Mouse (Mus musculus) neutrophil, adult 5-6 weeks (primary cell): Measurements from ENCODE around the gene Commd1. TPM values are rescaled to one million over a fixed set of nuclear protein-coding genes. Genes with fewer than 3 reads are reported as not detected.
A peak's percentile ranks its signal among the peaks of the same experiment; 100 is the strongest.

Source experiments
- ATAC-seq: fragments of 151-379, 151-347 bp; 2 replicates; pipeline ENCODE4 v1.8.0; 2017; ENCODE audit warnings: mild to moderate bottlenecking, moderate TSS enrichment; ENCODE audit not compliant: insufficient number of reproducible peaks, poor library complexity, low FRiP score, severe bottlenecking; ENCODE audit errors: extremely low read depth
- total RNA-seq: library from RNA; stranded (forward); fragments of 200-1000 nt; gene quantifications from 2 replicates; pipeline ENCODE4 v1.2.3, GENCODE M21; 2017

The Commd1 gene
- total RNA-seq, 1 experiment from 2014 or later: 13.6 TPM

DNA sequence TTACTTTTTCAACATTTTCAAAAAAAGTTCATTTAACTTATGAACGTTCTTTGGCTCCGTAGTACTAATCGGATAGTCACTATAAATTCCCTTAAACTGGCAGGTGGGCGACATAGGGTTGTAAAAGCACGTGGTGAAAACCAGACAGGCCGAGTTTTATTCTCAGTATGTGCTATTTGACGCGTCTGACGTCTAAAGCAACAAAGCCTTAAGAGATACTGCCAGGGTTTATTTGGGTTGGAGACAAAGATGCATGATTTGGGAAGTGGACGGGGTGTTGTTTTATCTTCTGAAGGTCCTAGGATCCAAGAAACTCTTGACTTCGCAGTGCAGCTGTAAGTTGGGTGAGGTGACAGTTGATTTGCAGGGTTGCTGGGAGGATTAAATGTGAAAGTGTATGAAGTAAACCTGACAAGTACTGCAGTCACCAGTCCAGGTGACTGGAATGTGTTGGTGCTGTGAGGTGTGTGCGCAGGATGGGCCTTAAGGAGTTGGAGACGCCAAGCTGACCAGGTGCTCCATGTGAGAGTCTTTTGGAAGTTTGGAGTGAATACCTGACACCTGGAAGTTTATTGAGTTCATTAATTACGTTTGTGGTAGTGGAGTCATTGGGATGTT, 9.1 kb upstream of the Commd1 start:
- no peak for ATAC-seq

DNA sequence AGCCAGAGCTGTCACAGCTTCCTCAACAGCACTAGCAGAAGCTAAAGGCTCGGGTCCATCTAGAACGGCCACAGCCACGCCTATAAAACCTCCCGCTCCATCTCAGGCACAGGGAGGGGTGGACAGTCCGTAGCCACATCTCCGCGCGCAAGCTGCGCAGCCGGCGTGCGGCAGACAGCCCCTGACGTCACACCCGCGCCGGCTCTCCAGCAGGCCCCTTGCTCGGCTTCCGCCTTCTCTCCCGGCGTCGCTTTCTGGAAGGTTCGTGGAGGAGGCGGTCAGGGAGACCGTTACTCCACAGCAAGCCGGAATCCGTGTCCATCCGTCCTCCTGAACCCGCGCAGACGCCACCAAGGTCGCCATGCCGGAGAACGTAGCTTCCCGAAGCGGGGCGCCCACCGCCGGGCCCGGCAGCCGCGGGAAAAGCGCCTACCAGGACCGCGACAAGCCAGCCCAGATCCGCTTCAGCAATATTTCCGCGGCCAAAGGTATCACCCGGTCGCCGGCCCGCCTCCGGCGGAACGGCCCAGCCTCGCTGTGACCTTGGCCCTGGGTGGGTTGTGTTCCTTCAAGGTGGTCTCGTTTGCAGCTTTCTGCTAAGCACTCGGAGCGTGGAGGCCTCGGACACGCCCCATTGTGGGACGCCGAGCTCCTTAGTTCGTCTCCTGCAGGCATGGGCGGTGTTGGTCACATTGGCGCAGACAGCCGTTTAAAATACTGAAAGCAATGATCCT, 8.4 kb upstream of the Commd1 start, which contains the start of gene Cct4:
Gene Cct4, plus strand, starts transcription at position 127 of the 734 bp plus-strand sequence.
- ATAC-seq: peak; percentile 91

DNA sequence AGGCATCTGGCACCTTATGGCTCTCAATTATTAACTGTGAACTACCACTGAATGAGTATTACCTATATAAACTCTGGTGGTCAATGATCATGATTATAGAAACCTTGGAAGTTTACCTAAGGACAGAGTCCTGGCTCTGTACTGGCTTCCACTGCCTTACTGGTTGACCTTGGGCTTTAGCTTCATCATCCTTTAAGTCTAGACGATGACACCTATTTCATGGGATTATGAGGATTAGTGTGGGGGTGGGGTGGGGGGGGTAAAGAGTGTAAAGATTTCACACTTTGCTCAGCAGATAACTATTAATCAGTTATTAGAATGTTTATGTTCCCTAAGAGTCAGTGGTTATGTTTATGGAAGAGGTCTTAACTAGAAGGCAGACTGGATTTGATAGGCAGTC, 7.6 kb upstream of the Commd1 start:
- no peak for ATAC-seq

DNA sequence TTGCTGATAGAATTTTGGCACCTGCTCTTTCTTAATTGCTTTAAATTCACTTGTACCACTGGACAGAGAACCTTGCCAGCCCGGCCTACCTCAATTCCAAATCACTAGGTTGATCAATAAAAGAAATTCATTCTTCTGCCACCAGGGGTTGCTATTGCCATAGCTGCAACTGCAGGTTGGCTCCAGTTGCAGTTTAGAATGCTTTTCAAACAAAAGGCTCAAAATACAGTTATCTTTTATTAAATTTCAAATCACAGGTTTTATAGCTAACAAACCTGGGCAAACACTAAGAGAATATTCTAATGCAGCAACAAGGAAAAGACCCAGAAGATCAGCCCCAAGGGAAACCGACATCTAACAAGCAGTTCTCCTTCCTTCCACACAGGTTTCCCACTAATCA, 5.2 kb upstream of the Commd1 start:
- peak; percentile 54; the same call in 1 of the 2 replicates for ATAC-seq

DNA sequence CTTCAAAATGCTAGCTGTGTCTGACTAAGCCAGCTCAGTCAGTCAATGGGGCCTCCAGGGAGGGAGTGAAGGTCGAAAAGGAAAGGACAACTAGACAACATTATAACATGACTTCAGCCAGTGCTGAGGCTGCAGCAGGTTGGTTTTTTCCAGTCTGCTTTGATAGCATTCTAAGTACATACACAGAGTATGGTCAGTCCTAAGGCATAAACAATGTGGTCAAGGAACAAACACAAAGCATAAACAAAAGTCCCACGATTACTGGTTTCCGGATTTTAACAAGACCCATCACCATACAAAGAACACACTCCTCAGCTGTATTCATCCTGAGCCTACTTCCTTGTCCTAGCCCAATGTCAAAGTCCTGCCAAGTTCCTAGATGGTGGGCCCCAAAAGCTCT, 3.3 kb upstream of the Commd1 start:
- no peak for ATAC-seq

DNA sequence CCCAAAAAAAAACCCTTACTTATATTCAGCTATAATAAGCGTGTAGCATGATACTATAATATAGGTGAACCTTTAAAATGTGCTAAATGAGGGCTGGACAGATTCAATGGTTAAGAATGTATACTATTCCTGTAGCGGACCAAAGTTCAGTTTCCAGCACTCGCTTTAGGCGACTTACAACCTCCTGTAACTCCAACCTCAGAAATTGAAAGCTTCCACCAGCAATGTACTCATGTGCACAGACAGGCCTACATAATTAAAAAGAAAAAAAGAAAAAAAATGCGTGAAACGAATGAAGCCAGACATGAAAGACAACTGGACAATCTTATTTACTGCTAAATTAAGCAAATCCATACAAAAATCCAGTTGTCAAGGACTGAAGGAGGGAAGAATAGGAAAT, 664 bp upstream of the Commd1 start:
- no peak for ATAC-seq

DNA sequence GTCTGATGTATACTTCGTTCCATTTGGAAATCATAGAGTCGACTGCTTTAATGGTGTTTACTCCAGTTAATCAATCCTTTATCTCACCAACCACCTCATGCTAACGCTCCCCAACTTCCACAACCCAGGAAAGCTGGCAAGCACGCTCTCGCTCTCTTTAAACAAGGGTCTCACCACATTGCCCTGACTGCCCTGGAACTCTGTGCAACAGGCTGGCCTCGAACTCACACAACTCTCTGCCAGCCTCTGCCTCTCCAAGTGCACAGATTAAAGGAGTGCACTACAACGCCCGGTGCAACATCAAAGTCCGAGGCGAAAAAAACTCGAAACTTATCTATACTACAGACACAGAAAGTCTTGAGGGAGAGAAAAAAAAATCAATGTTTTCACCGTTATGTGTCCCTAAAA, 635 bp downstream of the Commd1 start:
- ATAC-seq: no peak

DNA sequence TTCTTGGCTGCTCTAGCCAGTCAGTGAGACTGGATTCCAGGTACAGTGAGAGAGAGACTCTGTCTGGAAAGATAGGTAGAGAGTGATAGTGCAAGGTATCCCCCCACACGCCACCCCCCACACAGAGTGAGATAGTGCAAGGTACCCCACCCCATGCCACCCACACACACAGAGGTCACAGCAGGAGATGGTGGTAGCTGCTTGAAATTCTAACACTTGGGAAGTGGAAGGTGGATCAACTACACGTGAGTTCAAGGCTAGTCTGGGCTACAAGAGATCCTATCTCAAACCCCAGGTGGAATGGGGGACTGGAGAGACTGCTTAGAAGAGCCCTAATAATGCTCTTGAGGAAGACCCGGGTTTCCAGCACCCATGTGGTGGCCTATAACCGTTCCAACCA, 1.1 kb downstream of the Commd1 start:
- ATAC-seq: no peak

DNA sequence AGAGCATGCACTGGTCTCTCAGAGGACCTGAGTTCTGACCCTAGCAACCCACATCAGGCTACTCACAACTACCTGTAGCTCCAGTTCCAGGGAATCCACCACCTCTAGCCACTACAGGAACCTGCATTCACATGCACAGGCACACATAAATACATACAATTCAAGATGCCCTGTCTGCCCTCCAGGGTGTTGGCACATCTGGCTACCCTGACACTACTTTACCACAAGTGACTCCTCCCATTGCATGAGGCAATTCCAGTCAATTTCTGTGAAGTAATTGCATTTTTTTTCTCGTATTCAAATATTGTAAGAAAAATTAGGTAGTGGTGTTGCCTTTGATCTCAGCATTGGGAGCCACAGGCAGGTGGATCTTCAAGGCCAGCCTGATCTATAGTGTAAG, 3.0 kb downstream of the Commd1 start:
- no peak for ATAC-seq

DNA sequence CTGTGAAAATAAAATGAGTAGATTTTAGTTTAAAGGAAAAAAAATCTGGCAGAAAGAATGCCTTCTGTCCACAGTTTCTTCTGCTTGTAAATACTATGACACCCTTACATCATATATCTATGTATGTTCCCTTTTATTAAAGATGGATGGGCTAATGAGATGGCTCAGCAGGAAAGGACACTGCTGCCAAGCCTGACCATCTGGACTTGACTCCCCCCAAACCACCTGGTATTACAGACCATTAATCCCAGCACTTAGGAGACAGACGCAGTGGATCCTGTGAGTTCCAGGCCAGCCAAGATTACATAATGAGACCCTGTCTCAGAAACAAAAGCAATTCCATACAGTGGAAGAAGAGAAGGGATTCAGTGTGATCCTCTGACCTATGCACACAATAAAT, 3.5 kb downstream of the Commd1 start:
- ATAC-seq: no peak

DNA sequence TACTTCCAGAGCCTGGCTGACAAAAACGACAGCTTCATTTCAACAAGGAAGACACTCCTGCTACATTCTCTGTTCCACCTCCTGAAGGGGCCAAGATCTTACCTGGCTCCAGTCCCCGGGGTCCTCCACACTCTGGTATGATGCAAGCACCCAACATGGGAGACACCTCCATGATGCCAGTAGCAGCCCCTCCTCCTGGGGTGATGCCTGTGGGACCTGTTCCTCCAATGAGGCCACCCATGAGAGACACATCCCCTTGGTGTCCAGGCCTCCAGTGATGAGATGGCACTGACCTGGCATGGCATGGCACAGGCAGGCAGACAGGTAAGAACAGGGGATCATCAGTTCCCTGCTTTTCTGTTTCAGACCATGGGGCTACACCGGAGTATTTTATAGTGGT, 4.0 kb downstream of the Commd1 start:
- no peak for ATAC-seq

DNA sequence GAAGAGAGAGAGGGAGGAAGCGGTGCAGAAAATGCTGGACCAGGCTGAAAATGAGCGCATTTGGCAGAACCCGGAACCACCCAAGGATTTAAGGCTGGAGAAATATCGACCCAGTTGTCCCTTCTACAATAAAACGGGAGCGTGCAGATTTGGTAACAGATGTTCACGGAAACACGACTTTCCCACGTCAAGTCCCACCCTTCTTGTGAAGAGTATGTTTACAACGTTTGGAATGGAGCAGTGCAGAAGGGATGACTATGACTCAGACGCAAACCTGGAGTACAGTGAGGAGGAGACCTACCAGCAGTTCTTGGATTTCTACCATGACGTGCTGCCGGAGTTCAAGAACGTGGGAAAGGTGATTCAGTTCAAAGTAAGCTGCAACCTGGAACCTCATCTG, 8.6 kb downstream of the Commd1 start:
- no peak for ATAC-seq

DNA sequence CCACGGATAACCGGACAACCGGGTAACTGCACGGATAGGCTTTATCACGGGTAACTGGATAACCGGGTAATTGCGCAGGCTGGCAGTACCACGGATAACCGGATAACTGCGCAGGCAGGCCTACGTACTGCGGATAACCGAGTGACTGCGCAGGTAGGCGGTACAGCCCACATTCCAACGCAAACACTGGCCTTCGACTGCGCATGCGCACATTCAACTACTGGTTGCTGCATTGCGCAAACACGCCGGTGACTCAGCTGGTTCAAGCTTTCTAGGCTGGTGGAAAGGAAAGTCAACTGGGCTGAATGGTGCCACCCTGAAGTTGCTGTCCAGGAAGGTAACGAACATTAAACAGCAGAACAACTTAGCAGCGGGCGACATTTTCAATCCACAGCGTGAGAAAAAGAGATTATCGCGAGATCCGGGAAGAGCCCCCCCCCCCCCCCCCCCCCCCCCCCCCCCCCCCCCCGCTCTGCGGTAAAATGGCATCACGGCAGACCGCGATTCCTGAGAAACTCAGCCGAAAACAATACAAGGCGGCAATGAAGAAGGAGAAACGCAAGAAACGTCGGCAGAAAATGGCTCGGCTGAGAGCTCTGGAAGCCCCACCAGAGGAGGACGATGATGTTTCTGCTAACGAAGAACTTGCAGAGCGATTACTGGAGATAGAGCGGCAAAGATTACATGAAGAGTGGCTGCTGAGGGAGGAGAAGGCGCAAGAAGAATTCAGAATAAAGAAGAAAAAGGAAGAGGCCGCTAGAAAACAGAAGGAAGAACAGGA, 9.2 kb downstream of the Commd1 start:
- peak; percentile 72 for ATAC-seq

DNA sequence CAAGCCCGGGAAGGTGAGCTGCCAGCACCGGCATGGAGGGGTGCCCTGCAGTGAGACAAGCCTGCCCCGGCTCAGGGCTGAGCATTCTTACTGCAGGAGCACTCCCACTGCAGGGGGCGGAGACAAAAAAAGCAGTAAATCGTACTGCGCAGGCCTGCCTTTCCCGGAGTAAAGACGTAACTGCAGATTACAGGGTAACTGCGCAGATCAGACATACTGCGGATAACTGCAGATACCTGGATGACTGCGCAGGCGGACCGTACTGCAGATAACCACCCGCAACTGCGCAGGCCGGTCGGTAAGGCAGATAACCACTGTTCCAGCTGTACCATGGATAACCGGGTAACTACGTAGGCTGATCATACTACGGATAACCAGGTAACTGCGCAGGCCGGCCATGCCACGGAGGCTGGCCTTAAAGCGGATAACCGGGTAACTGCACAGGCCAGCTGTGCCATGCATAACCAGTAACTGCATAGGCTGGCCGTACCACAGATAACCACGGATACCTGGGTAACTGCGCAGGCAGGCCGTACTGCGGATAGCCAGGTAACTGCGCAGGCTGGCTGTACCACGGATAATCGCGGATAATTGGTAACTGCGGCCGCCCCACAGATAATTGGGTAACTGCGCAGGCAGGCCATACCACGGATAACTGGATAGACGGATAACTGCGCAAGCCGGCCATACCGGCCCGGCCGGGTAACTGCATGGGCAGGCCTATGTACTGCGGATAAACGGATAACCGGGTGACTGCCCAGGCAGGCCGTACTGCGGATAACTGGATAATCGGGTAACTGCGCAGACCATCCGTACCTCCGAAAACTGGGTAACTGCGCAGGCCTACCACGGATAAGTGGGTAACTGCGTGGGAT, 10.1 kb downstream of the Commd1 start, which contains the start of gene Zrsr1:
Gene Zrsr1, plus strand, starts transcription at position 171 of the 875 bp plus-strand sequence.
- ATAC-seq: peak; percentile 59

DNA sequence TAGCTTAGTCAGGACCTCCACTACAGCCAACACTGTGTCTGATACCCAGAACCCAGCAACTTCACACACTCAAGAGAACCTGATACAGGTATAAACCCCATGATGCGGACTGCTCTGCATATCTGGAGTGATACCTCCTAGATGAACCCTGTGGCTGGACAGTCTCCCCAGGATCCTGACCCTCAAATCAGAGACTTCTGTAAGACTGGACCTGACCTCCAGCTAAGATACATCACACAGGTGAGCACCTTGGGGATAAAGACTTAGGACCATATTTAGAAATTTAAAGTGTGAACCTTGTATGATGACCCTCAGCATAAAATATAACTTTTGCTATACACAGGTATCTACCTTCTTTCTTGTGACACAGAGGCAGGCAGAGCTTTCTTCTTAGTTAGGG, 11.6 kb downstream of the Commd1 start:
- ATAC-seq: no peak

DNA sequence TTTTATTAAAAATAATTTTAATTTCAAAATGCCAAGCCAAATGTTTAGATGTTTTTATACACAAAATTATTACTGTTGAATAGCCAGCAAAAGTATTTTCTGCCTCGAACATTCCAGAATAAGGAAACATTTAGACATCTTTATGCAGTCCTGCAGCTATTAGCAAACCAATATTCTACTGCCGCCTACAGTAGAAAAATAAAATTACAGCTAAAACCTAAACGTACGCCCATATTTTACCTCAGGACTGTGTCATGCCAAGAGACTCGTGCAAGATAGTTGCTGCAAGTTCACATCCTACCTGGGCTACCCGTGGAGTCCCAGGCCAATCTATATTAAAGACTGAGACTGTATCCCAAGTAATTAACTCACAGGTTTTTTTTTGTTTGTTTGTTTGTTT, 12.7 kb downstream of the Commd1 start:
- no peak for ATAC-seq

DNA sequence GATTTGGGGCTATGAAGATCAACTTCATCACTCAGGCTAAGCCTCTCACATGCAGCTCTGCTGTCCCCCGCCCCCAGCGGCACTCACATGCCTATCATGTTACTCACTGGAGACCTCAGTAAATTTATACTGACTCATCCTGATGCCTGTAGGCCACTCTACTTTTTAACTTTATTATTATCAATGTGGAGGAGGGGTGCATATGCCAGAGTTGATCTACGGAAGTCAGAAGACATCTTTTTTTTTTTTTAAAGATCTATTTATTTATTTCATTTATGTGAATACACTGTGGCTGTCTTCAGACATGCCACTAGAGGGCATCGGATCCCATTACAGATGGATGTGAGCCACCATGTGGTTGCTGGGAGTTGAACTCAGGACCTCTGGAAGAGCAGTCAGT, 16.7 kb downstream of the Commd1 start:
- ATAC-seq: no peak

DNA sequence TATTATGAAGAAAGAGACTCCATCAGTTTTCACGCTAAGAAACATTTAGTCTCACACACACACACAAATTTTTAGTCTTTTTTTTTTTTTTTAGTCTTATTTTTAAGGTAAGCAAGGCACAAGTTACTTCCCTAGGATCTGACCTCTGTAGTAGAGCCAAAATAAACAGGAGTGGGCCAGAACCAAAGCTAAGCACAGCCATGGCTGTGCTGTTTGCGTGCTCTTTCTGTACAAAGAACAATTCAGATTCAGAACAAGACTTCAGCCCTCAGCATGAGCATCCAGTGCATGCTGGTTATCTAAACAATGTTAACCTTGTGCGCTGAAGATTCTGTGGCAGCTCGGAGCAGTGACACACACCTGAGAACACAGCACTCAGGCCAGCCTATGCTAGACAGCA, 17.8 kb downstream of the Commd1 start:
- ATAC-seq: no peak

DNA sequence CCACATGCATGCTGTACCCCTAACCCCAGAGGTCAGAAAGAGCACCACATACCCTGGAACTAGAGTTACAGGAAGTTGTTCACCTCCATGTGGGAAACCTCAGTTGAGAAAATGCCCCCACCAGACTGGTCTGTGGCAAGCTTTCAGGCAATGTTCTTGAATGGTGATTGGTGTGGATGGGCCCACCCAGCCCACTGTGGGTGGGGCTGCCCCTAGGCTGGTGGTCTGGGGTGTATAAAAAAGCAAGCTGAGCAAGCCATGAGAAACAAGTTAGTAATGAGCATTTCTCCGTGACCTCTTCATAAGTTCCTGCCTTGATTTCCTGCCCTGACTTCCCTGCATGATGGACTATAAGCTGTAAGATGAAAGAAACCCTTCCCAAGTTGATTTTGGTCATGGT, 20.1 kb downstream of the Commd1 start:
- no peak for ATAC-seq
